Mouse (Mus musculus) limb, embryonic 15.5 days (tissue): ENCODE measurements around the gene Helz. TPM values are rescaled to one million over a fixed set of nuclear protein-coding genes. Genes with fewer than 3 reads are reported as not detected.

Source experiments
- ATAC-seq: fragments of 200-750 bp; cut with Nextera tagmentation; 2 replicates; pipeline ENCODE4 v1.8.0; 2017; ENCODE audit warnings: low read depth, moderate TSS enrichment; ENCODE audit not compliant: insufficient number of reproducible peaks, low FRiP score, low TSS enrichment
- H3K27ac ChIP-seq: fragments of 300-500 bp; sonication (generic); 2 replicates; pipeline ENCODE4 v1.5.1; 2015; ENCODE audit warnings: moderate library complexity, mild to moderate bottlenecking, inconsistent platforms
- H3K27me3 ChIP-seq: fragments of 300-500 bp; sonication (generic); 2 replicates; pipeline ENCODE4 v1.6.1; 2015; ENCODE audit warnings: inconsistent platforms
- H3K36me3 ChIP-seq: fragments of 300-500 bp; sonication (generic); 2 replicates; pipeline ENCODE4 v1.6.1; 2015; ENCODE audit warnings: inconsistent platforms
- H3K4me1 ChIP-seq: fragments of 300-500 bp; sonication (generic); 2 replicates; pipeline ENCODE4 v1.6.1; 2015; ENCODE audit warnings: inconsistent platforms
- H3K4me2 ChIP-seq: fragments of 300-500 bp; sonication (generic); 2 replicates; pipeline ENCODE4 v1.6.1; 2015; ENCODE audit warnings: mild to moderate bottlenecking, inconsistent platforms
- H3K4me3 ChIP-seq: fragments of 300-500 bp; sonication (generic); 2 replicates; pipeline ENCODE4 v1.5.1; 2015; ENCODE audit warnings: mild to moderate bottlenecking, inconsistent platforms
- H3K9ac ChIP-seq: fragments of 300-500 bp; sonication (generic); 2 replicates; pipeline ENCODE4 v1.6.1; 2015; ENCODE audit warnings: inconsistent platforms
- H3K9me3 ChIP-seq: fragments of 300-500 bp; sonication (generic); 2 replicates; pipeline ENCODE4 v1.6.1; 2016; ENCODE audit warnings: inconsistent platforms
- WGBS: fragments of 180-500 bp; shearing (Covaris S2); methylation state at CpG from one replicate; pipeline ENCODE4 v1.1.7; 2015; 5-methylcytosine and 5-hydroxymethylcytosine counted together
- polyA plus RNA-seq: library from polyadenylated mRNA; unstranded; fragments of >200 nt; fragmentation: Nextera tagmentation; extraction: Ambion mirVana; gene quantifications from 2 replicates; pipeline ENCODE4 v1.2.1, GENCODE M21; 2015

The Helz gene
- polyA plus RNA-seq, 1 experiment from 2014 or later: 20.3 TPM

- H3K27me3 ChIP-seq: no peaks in the 10 kb centered on the region
- H3K36me3 ChIP-seq: peaks cover 28% of the 10 kb centered on the region
- H3K9ac ChIP-seq: no peak overlapping the region
- no peak overlapping the region for H3K4me2 ChIP-seq
- ATAC-seq: no peak
- 43% methylated on average over 19 of the region's 19 CpGs for WGBS
- no peaks in the 10 kb centered on the region for H3K9me3 ChIP-seq
- H3K27ac ChIP-seq: no peak overlapping the region
- peaks cover 4% of the 10 kb centered on the region; the same call in 1 of the 2 replicates for H3K4me1 ChIP-seq
- H3K4me3 ChIP-seq: no peak overlapping the region
Measured at GRCm38 (mm10) chr11:107683544-107684465, 136.1 kb downstream of the Helz start.

- H3K4me1 ChIP-seq: peaks cover 4% of the 10 kb centered on the region; the same call in 1 of the 2 replicates
- WGBS: 87% methylated on average over 20 of the region's 20 CpGs
- no peak overlapping the region for H3K4me2 ChIP-seq
- no peaks in the 10 kb centered on the region for H3K27me3 ChIP-seq
- H3K9ac ChIP-seq: no peak overlapping the region
- no peaks in the 10 kb centered on the region for H3K9me3 ChIP-seq
- no peak for ATAC-seq
- H3K27ac ChIP-seq: no peak overlapping the region
- no peak overlapping the region for H3K4me3 ChIP-seq
- H3K36me3 ChIP-seq: peaks cover 28% of the 10 kb centered on the region
Measured at GRCm38 (mm10) chr11:107686290-107686689, 138.6 kb downstream of the Helz start.

DNA sequence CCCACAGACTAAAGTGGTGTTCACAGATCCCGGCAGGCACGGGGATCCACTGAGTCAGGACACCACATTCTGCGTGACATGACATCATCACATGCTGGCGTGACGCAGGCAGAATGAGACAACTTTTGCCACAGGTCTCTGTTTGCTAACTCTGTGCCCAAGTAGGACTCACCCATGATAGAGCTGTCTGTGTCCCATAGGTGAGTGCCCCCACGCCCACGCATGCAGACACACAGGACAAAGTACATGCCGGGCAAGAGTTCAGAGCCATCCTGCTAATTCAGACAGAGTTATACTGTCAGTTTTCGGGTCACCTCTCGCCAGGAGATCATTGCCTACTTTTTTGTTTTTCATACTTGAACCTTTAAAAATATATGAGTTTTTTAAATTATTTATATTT is 140.8 kb downstream of the Helz start:
- no peak for ATAC-seq
- Histone ChIP-seq H3K9ac (no peak overlapping the region), H3K9me3 (no peaks in the 10 kb centered on the region), H3K27ac (no peak overlapping the region), H3K4me2 (no peak overlapping the region), H3K27me3 (no peaks in the 10 kb centered on the region), H3K4me1 (peaks cover 3% of the 10 kb centered on the region; the same call in 1 of the 2 replicates), H3K36me3 (peaks cover 23% of the 10 kb centered on the region), H3K4me3 (no peak overlapping the region)
- 96% methylated on average over 10 of the region's 10 CpGs for WGBS

- Histone ChIP-seq H3K4me1 (peaks cover 6% of the 10 kb centered on the region; the same call in 1 of the 2 replicates), H3K27ac (no peak overlapping the region), H3K4me3 (no peak overlapping the region), H3K9me3 (no peaks in the 10 kb centered on the region), H3K4me2 (no peak overlapping the region), H3K36me3 (peaks cover 7% of the 10 kb centered on the region), H3K27me3 (no peaks in the 10 kb centered on the region), H3K9ac (no peak overlapping the region)
- ATAC-seq: no peak
- WGBS: 80% methylated on average over 8 of the region's 8 CpGs
Measured at GRCm38 (mm10) chr11:107691569-107691968, 143.8 kb downstream of the Helz start.

- no peak for ATAC-seq
- WGBS: 83% methylated on average over 6 of the region's 6 CpGs
- no peak overlapping the region for H3K4me2 ChIP-seq
- no peak overlapping the region for H3K27ac ChIP-seq
- no peaks in the 10 kb centered on the region for H3K9me3 ChIP-seq
- no peak overlapping the region for H3K4me3 ChIP-seq
- peaks cover 6% of the 10 kb centered on the region; the same call in 1 of the 2 replicates for H3K4me1 ChIP-seq
- H3K27me3 ChIP-seq: no peaks in the 10 kb centered on the region
- no peak overlapping the region for H3K9ac ChIP-seq
- peaks cover 3% of the 10 kb centered on the region for H3K36me3 ChIP-seq
Measured at GRCm38 (mm10) chr11:107693338-107693737, 145.6 kb downstream of the Helz start.

DNA sequence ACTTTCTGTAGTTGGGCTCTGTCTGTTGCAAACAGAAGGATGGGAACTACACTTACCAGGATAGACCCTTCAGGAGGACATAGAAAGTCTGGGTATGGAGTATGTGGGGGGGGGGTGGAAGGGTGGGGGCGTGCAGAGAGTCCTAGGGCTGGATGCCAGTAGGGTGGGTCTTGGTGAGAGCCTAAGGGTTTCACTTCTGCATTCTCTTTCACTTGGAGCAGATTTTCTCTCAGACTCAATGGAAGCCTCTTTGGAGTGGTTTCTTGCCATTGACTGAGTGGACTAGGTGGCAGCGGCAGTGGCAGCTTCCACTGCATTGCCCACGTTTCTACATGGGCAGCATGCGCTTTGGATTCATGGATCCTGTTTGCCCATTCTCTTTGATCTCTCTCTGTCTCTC is 152.2 kb downstream of the Helz start:
- Histone ChIP-seq H3K9ac (no peak overlapping the region), H3K27ac (no peak overlapping the region), H3K4me3 (no peak overlapping the region), H3K9me3 (no peaks in the 10 kb centered on the region), H3K36me3 (no peaks in the 10 kb centered on the region), H3K27me3 (no peaks in the 10 kb centered on the region), H3K4me1 (peaks cover 23% of the 10 kb centered on the region), H3K4me2 (no peak overlapping the region)
- WGBS: 90% methylated on average over 4 of the region's 4 CpGs
- no peak for ATAC-seq

DNA sequence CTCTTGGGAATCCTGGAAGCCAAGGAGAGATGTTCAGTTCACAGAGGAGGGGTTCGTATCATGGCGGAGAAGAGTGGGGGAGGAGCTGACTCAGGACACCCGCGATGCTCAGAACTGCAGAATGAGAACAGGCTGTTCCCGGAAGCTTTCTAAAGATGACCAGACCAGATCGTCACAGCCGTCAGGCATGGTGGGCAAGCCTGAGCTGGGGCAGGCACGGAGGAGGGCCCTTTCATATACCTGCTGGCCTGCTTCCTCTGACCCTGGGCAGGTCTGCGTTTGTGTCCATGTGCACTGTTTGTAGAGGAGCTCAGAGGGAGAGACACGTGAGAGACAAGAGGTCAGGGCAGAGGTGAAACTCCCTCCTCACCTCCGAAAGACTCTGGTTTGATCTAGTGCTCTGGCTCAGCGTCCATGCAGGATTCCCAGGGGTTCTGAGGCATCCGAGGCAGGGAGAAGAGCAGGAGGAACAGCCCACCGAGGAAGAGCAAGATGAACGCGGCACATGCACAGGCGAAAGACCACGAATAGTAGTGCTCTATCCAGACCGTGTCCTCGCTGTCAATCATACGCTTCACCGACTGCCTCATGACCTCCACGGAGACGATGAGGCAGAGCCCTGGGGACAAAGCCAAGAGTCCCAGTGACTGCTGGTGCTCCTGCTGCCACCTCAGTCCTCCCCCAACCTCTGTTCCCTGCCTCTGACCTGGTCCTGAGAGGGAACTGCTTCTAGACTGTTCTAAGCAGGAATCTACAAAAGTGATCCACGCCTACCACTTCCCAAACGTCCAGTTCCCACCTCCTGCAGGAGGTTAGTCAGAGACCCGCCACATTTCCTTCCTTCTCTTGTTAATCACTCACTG is 155.8 kb downstream of the Helz start:
- no peak overlapping the region for H3K9ac ChIP-seq
- no peak for ATAC-seq
- no peaks in the 10 kb centered on the region for H3K27me3 ChIP-seq
- H3K4me3 ChIP-seq: no peak overlapping the region
- H3K9me3 ChIP-seq: no peaks in the 10 kb centered on the region
- H3K4me1 ChIP-seq: peaks cover 29% of the 10 kb centered on the region
- H3K27ac ChIP-seq: no peak overlapping the region
- 61% methylated on average over 27 of the region's 27 CpGs for WGBS
- H3K4me2 ChIP-seq: no peak overlapping the region
- H3K36me3 ChIP-seq: no peaks in the 10 kb centered on the region

DNA sequence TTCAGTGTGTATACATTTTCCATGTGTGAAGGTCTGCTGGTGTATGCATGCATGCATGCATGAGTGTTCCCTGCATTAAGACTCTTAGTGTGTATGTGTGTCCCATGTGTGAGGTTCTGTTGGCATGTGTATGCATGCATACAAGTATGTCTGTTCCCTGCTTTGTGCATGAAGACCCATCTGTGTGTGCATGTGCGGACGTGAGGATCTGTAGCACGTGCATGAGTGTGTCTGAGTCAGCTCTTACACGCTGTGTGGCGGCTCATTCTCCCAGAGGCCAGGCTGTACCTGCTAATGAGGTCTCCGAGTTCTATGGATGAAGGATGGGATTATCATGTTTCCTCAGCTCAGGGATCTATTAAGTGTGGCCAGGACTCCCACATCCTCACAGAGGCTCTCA is 157.3 kb downstream of the Helz start:
- no peak for ATAC-seq
- Histone ChIP-seq H3K36me3 (no peaks in the 10 kb centered on the region), H3K9me3 (no peaks in the 10 kb centered on the region), H3K4me3 (no peak overlapping the region), H3K27me3 (no peaks in the 10 kb centered on the region), H3K9ac (no peak overlapping the region), H3K4me2 (no peak overlapping the region), H3K4me1 (peaks cover 29% of the 10 kb centered on the region), H3K27ac (no peak overlapping the region)
- WGBS: 60% methylated on average over 6 of the region's 6 CpGs

GRCm38 (mm10) chr11:107705476-107706074 is 157.8 kb downstream of the Helz start:
- Histone ChIP-seq H3K4me1 (peaks cover 33% of the 10 kb centered on the region), H3K27ac (no peak overlapping the region), H3K9ac (no peak overlapping the region), H3K36me3 (no peaks in the 10 kb centered on the region), H3K4me2 (no peak overlapping the region), H3K27me3 (no peaks in the 10 kb centered on the region), H3K4me3 (no peak overlapping the region), H3K9me3 (no peaks in the 10 kb centered on the region)
- WGBS: 51% methylated on average over 11 of the region's 11 CpGs
- no peak for ATAC-seq

- Histone ChIP-seq H3K36me3 (no peaks in the 10 kb centered on the region), H3K4me3 (no peak overlapping the region), H3K27me3 (no peaks in the 10 kb centered on the region), H3K4me1 (peaks cover 31% of the 10 kb centered on the region), H3K9ac (no peak overlapping the region), H3K27ac (no peak overlapping the region), H3K9me3 (no peaks in the 10 kb centered on the region), H3K4me2 (no peak overlapping the region)
- WGBS: 63% methylated on average over 20 of the region's 20 CpGs
- no peak for ATAC-seq
Measured at GRCm38 (mm10) chr11:107707897-107708610, 160.3 kb downstream of the Helz start.

DNA sequence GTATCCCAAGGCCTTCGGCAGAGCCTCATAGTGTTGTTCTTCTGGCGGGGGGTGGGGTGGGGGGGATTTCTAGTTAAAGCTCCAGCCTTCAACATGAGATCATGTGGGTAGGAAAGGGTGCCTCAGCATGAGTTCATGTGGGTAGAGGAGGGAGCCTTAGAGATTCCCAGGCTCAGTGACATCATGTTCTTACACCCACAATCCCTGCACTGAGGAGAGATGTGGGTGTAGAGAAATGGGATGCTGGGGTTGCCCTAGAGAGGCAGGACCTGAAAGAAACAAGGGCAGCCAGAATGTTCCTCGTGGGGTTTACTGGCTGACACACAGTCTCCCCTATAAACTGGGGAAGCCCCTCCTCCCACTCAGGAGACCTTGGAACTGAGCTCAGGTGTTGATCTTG is 162.6 kb downstream of the Helz start:
- Histone ChIP-seq H3K4me1 (peaks cover 18% of the 10 kb centered on the region), H3K27me3 (no peaks in the 10 kb centered on the region)
- WGBS: 25% methylated on average over 3 of the region's 3 CpGs

More for the DNA sequence above, 162.6 kb downstream of the Helz start:
- H3K27ac ChIP-seq: no peak overlapping the region
- no peak overlapping the region for H3K9ac ChIP-seq
- H3K9me3 ChIP-seq: no peaks in the 10 kb centered on the region
- ATAC-seq: no peak; the same call in 1 of the 2 replicates
- H3K4me3 ChIP-seq: no peak overlapping the region
- no peak overlapping the region for H3K4me2 ChIP-seq
- no peaks in the 10 kb centered on the region for H3K36me3 ChIP-seq
